8 mouse cellular contexts compared by ENCODE assay signal in genomic region chr16:31508981-31509380, GRCm38 (mm10).
A peak's percentile ranks its signal among the peaks of the same experiment; 100 is the strongest.
DNase-seq lines count a peak whose midpoint lies in the region; ATAC-seq lines count a peak whose summit lies in the region.

No protein-coding gene starts in this region.

- 1% methylated on average over 18 of the region's 18 CpGs for WGBS in embryonic facial prominence, embryonic 10.5 days
- WGBS in midbrain, embryonic 10.5 days = 1% methylated on average over 18 of the region's 18 CpGs

- H3K27ac ChIP-seq in embryonic facial prominence, embryonic 10.5 days (replicated peaks) = peak overlapping the region; percentile 89
- peak overlapping the region; percentile 75 for H3K27ac ChIP-seq in midbrain, embryonic 10.5 days (replicated peaks)

- peaks cover 47% of the 10 kb centered on the region for H3K4me1 ChIP-seq in embryonic facial prominence, embryonic 10.5 days
- peaks cover 33% of the 10 kb centered on the region for H3K4me1 ChIP-seq in midbrain, embryonic 10.5 days

- no peaks in the 10 kb centered on the region for H3K27me3 ChIP-seq in embryonic facial prominence, embryonic 10.5 days (replicated peaks; ENCODE audit: low read depth, poor library complexity, severe bottlenecking)
- peaks cover 28% of the 10 kb centered on the region for H3K27me3 ChIP-seq in midbrain, embryonic 10.5 days (ENCODE audit: low read depth, poor library complexity, severe bottlenecking)

- no peaks in the 10 kb centered on the region for H3K36me3 ChIP-seq in embryonic facial prominence, embryonic 10.5 days (replicated peaks)
- H3K36me3 ChIP-seq in midbrain, embryonic 10.5 days = no peaks in the 10 kb centered on the region

- H3K9me3 ChIP-seq in embryonic facial prominence, embryonic 10.5 days = no peaks in the 10 kb centered on the region
- peaks cover 4% of the 10 kb centered on the region; the same call in 1 of the 2 replicates for H3K9me3 ChIP-seq in midbrain, embryonic 10.5 days (replicated peaks)

- DNase-seq in adrenal gland, postnatal 10 days = peak; percentile 83
- peak; percentile 94 for DNase-seq in embryonic facial prominence, embryonic 10.5 days (ENCODE audit: low spot score)
- DNase-seq in heart, adult 11 months = peak; percentile 99
- DNase-seq in kidney, adult 11 months = peak; percentile 95
- DNase-seq in left cerebral cortex, postnatal 14 days (ENCODE audit: low spot score in 2 of 2) = peak; percentile 83 to 84
- peak; percentile 91 for DNase-seq in midbrain, embryonic 10.5 days (ENCODE audit: low spot score)
- DNase-seq in skeletal muscle tissue, adult 2 months (ENCODE audit: low read depth, low spot score) = peak; percentile 46

- peak overlapping the region; percentile 40 for H3K4me3 ChIP-seq in embryonic facial prominence, embryonic 10.5 days
- peak overlapping the region; percentile 41 for H3K4me3 ChIP-seq in midbrain, embryonic 10.5 days

- intact Hi-C loops in left cerebral cortex, postnatal 14 days (cut with DNase I) = no loop called here

- ATAC-seq in granulocyte monocyte progenitor cell, adult 5-6 weeks (replicated peaks; ENCODE audit: poor library complexity, severe bottlenecking) = no peak

Comparison
In these comparisons a context has a peak if more than half of its experiments do, and no peak if none do; other contexts are left out.
1. DNase-seq: peak in every context shown above with its lines; median percentile 99 in heart, adult 11 months; 95 in kidney, adult 11 months; 94 in embryonic facial prominence, embryonic 10.5 days; 91 in midbrain, embryonic 10.5 days; 84 in left cerebral cortex, postnatal 14 days; 83 in adrenal gland, postnatal 10 days; 46 in skeletal muscle tissue, adult 2 months.